Mouse (Mus musculus) kidney, postnatal 0 days (tissue): ENCODE data around the gene Pcdh17. TPM values are rescaled to one million over a fixed set of nuclear protein-coding genes. Genes with fewer than 3 reads are reported as not detected.

Source experiments
- ATAC-seq: fragments of 200-750 bp; cut with Nextera tagmentation; replicated peaks from 2 replicates; pipeline ENCODE4 v1.8.0; 2017; ENCODE audit warnings: low read depth, moderate number of reproducible peaks, moderate TSS enrichment, moderate library complexity; ENCODE audit not compliant: low FRiP score
- DNase-seq: peaks from one replicate; pipeline ENCODE4 v3.0.0-alpha.2; 2016; ENCODE audit warnings: low spot score
- H3K27ac ChIP-seq: fragments of 300-500 bp; sonication (generic); 2 replicates; pipeline ENCODE4 v1.5.1; 2014; ENCODE audit warnings: mild to moderate bottlenecking
- H3K27me3 ChIP-seq: fragments of 300-500 bp; sonication (generic); 2 replicates; pipeline ENCODE4 v1.6.1; 2014; ENCODE audit warnings: low read length, mixed read lengths; ENCODE audit not compliant: insufficient read depth
- H3K36me3 ChIP-seq: fragments of 300-500 bp; sonication (generic); 2 replicates; pipeline ENCODE4 v1.6.1; 2014; ENCODE audit warnings: low read length, mixed read lengths; ENCODE audit not compliant: insufficient read depth
- H3K4me1 ChIP-seq: fragments of 300-500 bp; sonication (generic); replicated peaks from 2 replicates; pipeline ENCODE4 v1.6.1; 2014; ENCODE audit warnings: antibody characterized with exemption, low read length, mixed read lengths; ENCODE audit not compliant: insufficient read depth
- H3K4me2 ChIP-seq: fragments of 300-500 bp; sonication (generic); 2 replicates; pipeline ENCODE4 v1.6.1; 2014; ENCODE audit warnings: mild to moderate bottlenecking, low read length, moderate library complexity, mixed read lengths
- H3K4me3 ChIP-seq: fragments of 300-500 bp; sonication (generic); replicated peaks from 2 replicates; pipeline ENCODE4 v1.5.1; 2014; ENCODE audit warnings: low read depth, low read length
- H3K9ac ChIP-seq: fragments of 300-500 bp; sonication (generic); 2 replicates; pipeline ENCODE4 v1.6.1; 2014; ENCODE audit warnings: low read depth, low read length
- H3K9me3 ChIP-seq: fragments of 300-500 bp; sonication (generic); replicated peaks from 2 replicates; pipeline ENCODE4 v1.6.1; 2016; ENCODE audit warnings: low read length, inconsistent platforms, mixed read lengths
- CTCF ChIP-seq: IDR thresholded peaks from 2 replicates; pipeline ENCODE4 v1.5.1; 2016; ENCODE audit warnings: antibody characterized with exemption, low read depth, mild to moderate bottlenecking, moderate library complexity
- WGBS: fragments of 180-500 bp; shearing (Covaris S2); extraction: QIAGEN DNeasy Blood & Tissue Kit; methylation state at CpG from one replicate; pipeline ENCODE4 v1.1.7; 2014; 5-methylcytosine and 5-hydroxymethylcytosine counted together
- polyA plus RNA-seq: library from polyadenylated mRNA; unstranded; fragments of >200 nt; fragmentation: Nextera tagmentation; extraction: Ambion mirVana; gene quantifications from 2 replicates; pipeline ENCODE4 v1.2.1, GENCODE M21; 2015

The Pcdh17 gene
- 6.7 and 6.8 TPM in 2 replicates for polyA plus RNA-seq

- H3K4me1 ChIP-seq, result peaks cover 5% of the 10 kb centered on the region
Measured at GRCm38 (mm10) chr14:84443288-84443686, at the start of gene Pcdh17. Gene Pcdh17, plus strand, starts transcription at chr14:84443563.

GRCm38 (mm10) chr14:84397137-84397536 is 46.2 kb upstream of the Pcdh17 start:
- no peak overlapping the region for H3K9ac ChIP-seq
- H3K36me3 ChIP-seq, result no peaks in the 10 kb centered on the region
- H3K27me3 ChIP-seq, result no peaks in the 10 kb centered on the region
- no peak overlapping the region for H3K4me2 ChIP-seq
- ATAC-seq, result no peak
- no peaks in the 10 kb centered on the region for H3K9me3 ChIP-seq
- TF ChIP-seq CTCF, result no peak
- no peak overlapping the region for H3K4me3 ChIP-seq
- 65% methylated on average over 1 of the region's 1 CpGs for WGBS
- no peaks in the 10 kb centered on the region for H3K4me1 ChIP-seq
- no peak for DNase-seq
- H3K27ac ChIP-seq, result no peak overlapping the region

More at GRCm38 (mm10) chr14:84443288-84443686, at the start of gene Pcdh17:
- under 1% methylated on average over 31 of the region's 31 CpGs for WGBS
- peak; percentile 96 for ATAC-seq
- H3K9ac ChIP-seq, result peak within 1 kb of the TSS; percentile 35; the same call in 1 of the 2 replicates
- H3K27me3 ChIP-seq, result peaks cover 40% of the 10 kb centered on the region
- TF ChIP-seq CTCF, result 0 out of 2 replicates have a peak, but pooled peaks have one; percentile 3
- DNase-seq, result peak; percentile 96
- no peaks in the 10 kb centered on the region for H3K36me3 ChIP-seq
- no peak within 1 kb of the TSS; the same call in 1 of the 2 replicates for H3K27ac ChIP-seq
- H3K4me3 ChIP-seq, result peak within 1 kb of the TSS; percentile 52
- H3K4me2 ChIP-seq, result peak within 1 kb of the TSS; percentile 80
- no peaks in the 10 kb centered on the region for H3K9me3 ChIP-seq

GRCm38 (mm10) chr14:84424736-84425135 is 18.6 kb upstream of the Pcdh17 start:
- Histone ChIP-seq H3K27me3 (no peaks in the 10 kb centered on the region), H3K4me3 (no peak overlapping the region), H3K4me2 (no peak overlapping the region), H3K9ac (no peak overlapping the region), H3K36me3 (no peaks in the 10 kb centered on the region), H3K9me3 (no peaks in the 10 kb centered on the region), H3K27ac (no peak overlapping the region), H3K4me1 (no peaks in the 10 kb centered on the region)
- no peak for TF ChIP-seq CTCF
- DNase-seq, result no peak
- WGBS, result 73% methylated on average over 2 of the region's 2 CpGs
- ATAC-seq, result no peak

GRCm38 (mm10) chr14:84426616-84427015 is 16.7 kb upstream of the Pcdh17 start:
- H3K4me1 ChIP-seq, result no peaks in the 10 kb centered on the region
- no peak for ATAC-seq

GRCm38 (mm10) chr14:84438066-84438770 is 5.1 kb upstream of the Pcdh17 start:
- peak; percentile 77 for TF ChIP-seq CTCF
- Histone ChIP-seq H3K27ac (no peak overlapping the region), H3K9me3 (no peaks in the 10 kb centered on the region), H3K4me1 (no peaks in the 10 kb centered on the region), H3K27me3 (0 out of 2 replicates have a peak, but pooled peaks cover 7% of the 10 kb centered on the region), H3K9ac (no peak overlapping the region), H3K4me2 (no peak overlapping the region), H3K4me3 (no peak overlapping the region), H3K36me3 (no peaks in the 10 kb centered on the region)
- WGBS, result 27% methylated on average over 11 of the region's 11 CpGs
- DNase-seq (peak; percentile 61), ATAC-seq (no peak; the same call in 1 of the 2 replicates)

More at GRCm38 (mm10) chr14:84426616-84427015, 16.7 kb upstream of the Pcdh17 start:
- Histone ChIP-seq H3K4me3 (no peak overlapping the region), H3K27me3 (no peaks in the 10 kb centered on the region), H3K27ac (no peak overlapping the region), H3K9ac (no peak overlapping the region), H3K36me3 (no peaks in the 10 kb centered on the region), H3K4me2 (no peak overlapping the region), H3K9me3 (no peaks in the 10 kb centered on the region)
- DNase-seq, result no peak
- no peak for TF ChIP-seq CTCF

- ATAC-seq, result no peak
- no peak overlapping the region for H3K4me3 ChIP-seq
- H3K4me2 ChIP-seq, result no peak overlapping the region
- no peaks in the 10 kb centered on the region for H3K36me3 ChIP-seq
- H3K9me3 ChIP-seq, result no peaks in the 10 kb centered on the region
- no peaks in the 10 kb centered on the region; the same call in none of the 2 replicates for H3K4me1 ChIP-seq
- TF ChIP-seq CTCF, result peak; percentile 68
- DNase-seq, result peak; percentile 55
- H3K9ac ChIP-seq, result no peak overlapping the region
- H3K27ac ChIP-seq, result no peak overlapping the region
- 10% methylated on average over 2 of the region's 2 CpGs for WGBS
- peaks cover 17% of the 10 kb centered on the region for H3K27me3 ChIP-seq
Measured at GRCm38 (mm10) chr14:84440903-84441302, 2.5 kb upstream of the Pcdh17 start.
